Mouse (Mus musculus) heart, embryonic 11.5 days (tissue): ENCODE results near the gene Gsto2. TPM values are rescaled to one million over a fixed set of nuclear protein-coding genes. Genes with fewer than 3 reads are reported as not detected.

Experiments used
- ATAC-seq: fragments of 200-750 bp; cut with Nextera tagmentation; replicated peaks from 2 replicates; pipeline ENCODE4 v1.8.0; 2017; ENCODE audit warnings: moderate library complexity; ENCODE audit not compliant: insufficient number of reproducible peaks, low FRiP score, low TSS enrichment
- H3K27ac ChIP-seq: fragments of 300-500 bp; sonication (generic); 2 replicates; pipeline ENCODE4 v1.5.1; 2014; ENCODE audit warnings: mild to moderate bottlenecking, low read depth, low read length
- H3K27me3 ChIP-seq: fragments of 300-500 bp; sonication (generic); 2 replicates; pipeline ENCODE4 v1.6.1; 2014; ENCODE audit warnings: mild to moderate bottlenecking, low read length, mixed read lengths; ENCODE audit not compliant: control insufficient read depth, insufficient read depth
- H3K36me3 ChIP-seq: fragments of 300-500 bp; sonication (generic); 2 replicates; pipeline ENCODE4 v1.6.1; 2014; ENCODE audit warnings: mild to moderate bottlenecking, low read length, moderate library complexity, mixed read lengths; ENCODE audit not compliant: control insufficient read depth, insufficient read depth
- H3K4me1 ChIP-seq: fragments of 300-500 bp; sonication (generic); 2 replicates; pipeline ENCODE4 v1.6.1; 2014; ENCODE audit warnings: low read length; ENCODE audit not compliant: control insufficient read depth, insufficient read depth
- H3K4me2 ChIP-seq: fragments of 300-500 bp; sonication (generic); 2 replicates; pipeline ENCODE4 v1.6.1; 2014; ENCODE audit warnings: mild to moderate bottlenecking, moderate library complexity
- H3K4me3 ChIP-seq: fragments of 300-500 bp; sonication (generic); 2 replicates; pipeline ENCODE4 v1.5.1; 2014; ENCODE audit warnings: low read depth, low read length
- H3K9ac ChIP-seq: fragments of 300-500 bp; sonication (generic); 2 replicates; pipeline ENCODE4 v1.6.1; 2014; ENCODE audit warnings: mild to moderate bottlenecking, low read depth, low read length, moderate library complexity
- H3K9me3 ChIP-seq: fragments of 300-500 bp; sonication (generic); replicated peaks from 2 replicates; pipeline ENCODE4 v1.6.1; 2016; ENCODE audit warnings: low read length; ENCODE audit not compliant: control insufficient read depth
- WGBS: fragments of 180-500 bp; shearing (Covaris S2); extraction: QIAGEN DNeasy Blood & Tissue Kit; methylation state at CpG from one replicate; pipeline ENCODE4 v1.1.7; 2014; ENCODE audit not compliant: insufficient replicate concordance; 5-methylcytosine and 5-hydroxymethylcytosine counted together
- polyA plus RNA-seq: library from polyadenylated mRNA; unstranded; fragments of >200 nt; fragmentation: Nextera tagmentation; extraction: Ambion mirVana; gene quantifications from 2 replicates; pipeline ENCODE4 v1.2.1, GENCODE M21; 2014

Gene Gsto2
- polyA plus RNA-seq, 1 experiment from 2014 or later = 0.82 TPM

GRCm38 (mm10) chr19:47891562-47892312, 26.4 kb downstream of the Gsto2 start:
- H3K27me3 ChIP-seq = no peaks in the 10 kb centered on the region
- no peak overlapping the region for H3K4me3 ChIP-seq
- peaks cover 13% of the 10 kb centered on the region for H3K36me3 ChIP-seq
- ATAC-seq = no peak
- no peaks in the 10 kb centered on the region for H3K9me3 ChIP-seq
- no peak overlapping the region for H3K27ac ChIP-seq
- no peak overlapping the region for H3K4me2 ChIP-seq
- 65% methylated on average over 11 of the region's 11 CpGs for WGBS
- H3K4me1 ChIP-seq = peaks cover 4% of the 10 kb centered on the region; the same call in 1 of the 2 replicates
- no peak overlapping the region for H3K9ac ChIP-seq

GRCm38 (mm10) chr19:47893092-47893491, 27.8 kb downstream of the Gsto2 start:
- Histone ChIP-seq H3K4me3 (no peak overlapping the region), H3K27me3 (no peaks in the 10 kb centered on the region), H3K9ac (no peak overlapping the region), H3K9me3 (no peaks in the 10 kb centered on the region), H3K4me1 (0 out of 2 replicates have a peak, but pooled peaks cover 4% of the 10 kb centered on the region), H3K27ac (no peak overlapping the region), H3K4me2 (no peak overlapping the region), H3K36me3 (peaks cover 21% of the 10 kb centered on the region)
- no peak for ATAC-seq
- 90% methylated on average over 6 of the region's 6 CpGs for WGBS

GRCm38 (mm10) chr19:47898472-47899079, 33.2 kb downstream of the Gsto2 start:
- H3K27ac ChIP-seq = no peak overlapping the region
- H3K4me2 ChIP-seq = no peak overlapping the region
- H3K36me3 ChIP-seq = peaks cover 21% of the 10 kb centered on the region
- no peak overlapping the region for H3K4me3 ChIP-seq
- WGBS = 77% methylated on average over 8 of the region's 8 CpGs
- no peaks in the 10 kb centered on the region for H3K9me3 ChIP-seq
- H3K27me3 ChIP-seq = no peaks in the 10 kb centered on the region
- H3K9ac ChIP-seq = no peak overlapping the region
- ATAC-seq = no peak
- peaks cover 35% of the 10 kb centered on the region for H3K4me1 ChIP-seq

- H3K36me3 ChIP-seq = peaks cover 21% of the 10 kb centered on the region
- no peak overlapping the region for H3K27ac ChIP-seq
- H3K4me2 ChIP-seq = no peak overlapping the region
- WGBS = 65% methylated on average over 6 of the region's 6 CpGs
- no peaks in the 10 kb centered on the region for H3K9me3 ChIP-seq
- H3K27me3 ChIP-seq = no peaks in the 10 kb centered on the region
- ATAC-seq = no peak
- no peak overlapping the region for H3K9ac ChIP-seq
- H3K4me3 ChIP-seq = no peak overlapping the region
- peaks cover 39% of the 10 kb centered on the region for H3K4me1 ChIP-seq
These were observed 34.7 kb downstream of the Gsto2 start for GRCm38 (mm10) chr19:47900012-47900411.

GRCm38 (mm10) chr19:47900558-47900957, 35.2 kb downstream of the Gsto2 start:
- Histone ChIP-seq H3K4me3 (no peak overlapping the region), H3K27me3 (no peaks in the 10 kb centered on the region), H3K9me3 (no peaks in the 10 kb centered on the region), H3K9ac (no peak overlapping the region), H3K27ac (no peak overlapping the region), H3K4me2 (no peak overlapping the region), H3K36me3 (peaks cover 20% of the 10 kb centered on the region), H3K4me1 (peaks cover 39% of the 10 kb centered on the region)
- no peak for ATAC-seq
- 73% methylated on average over 10 of the region's 10 CpGs for WGBS

GRCm38 (mm10) chr19:47902316-47903201, 37.2 kb downstream of the Gsto2 start:
- WGBS = 60% methylated on average over 13 of the region's 13 CpGs
- H3K9me3 ChIP-seq = no peaks in the 10 kb centered on the region
- H3K4me1 ChIP-seq = peaks cover 39% of the 10 kb centered on the region
- H3K27ac ChIP-seq = peak overlapping the region; percentile 73
- H3K4me3 ChIP-seq = no peak overlapping the region
- H3K27me3 ChIP-seq = no peaks in the 10 kb centered on the region
- no peak overlapping the region for H3K9ac ChIP-seq
- 0 out of 2 replicates have a peak, but pooled peaks have one; percentile 53 for ATAC-seq
- H3K4me2 ChIP-seq = peak overlapping the region; percentile 20; the same call in 1 of the 2 replicates
- peaks cover 2% of the 10 kb centered on the region for H3K36me3 ChIP-seq

GRCm38 (mm10) chr19:47903679-47904078, 38.3 kb downstream of the Gsto2 start:
- WGBS = 73% methylated on average over 4 of the region's 4 CpGs
- no peaks in the 10 kb centered on the region for H3K36me3 ChIP-seq
- no peaks in the 10 kb centered on the region for H3K9me3 ChIP-seq
- H3K27me3 ChIP-seq = no peaks in the 10 kb centered on the region
- no peak overlapping the region for H3K4me3 ChIP-seq
- no peak overlapping the region for H3K27ac ChIP-seq
- no peak overlapping the region for H3K9ac ChIP-seq
- H3K4me1 ChIP-seq = peaks cover 42% of the 10 kb centered on the region
- no peak overlapping the region for H3K4me2 ChIP-seq
- ATAC-seq = no peak

- no peak overlapping the region for H3K27ac ChIP-seq
These were observed 39.7 kb downstream of the Gsto2 start for GRCm38 (mm10) chr19:47905081-47905480.

More at GRCm38 (mm10) chr19:47905081-47905480, 39.7 kb downstream of the Gsto2 start:
- no peak for ATAC-seq
- Histone ChIP-seq H3K9ac (no peak overlapping the region), H3K4me2 (no peak overlapping the region), H3K4me3 (no peak overlapping the region), H3K36me3 (no peaks in the 10 kb centered on the region), H3K9me3 (no peaks in the 10 kb centered on the region), H3K4me1 (peaks cover 54% of the 10 kb centered on the region), H3K27me3 (no peaks in the 10 kb centered on the region)
- WGBS = 80% methylated on average over 4 of the region's 4 CpGs
